Mouse (Mus musculus) neural tube, embryonic 12.5 days (tissue): ENCODE results near the gene Cdca7. TPM values are rescaled to one million over a fixed set of nuclear protein-coding genes. Genes with fewer than 3 reads are reported as not detected.
A peak's percentile ranks its signal among the peaks of the same experiment; 100 is the strongest.

Experiments
- ATAC-seq: fragments of 200-750 bp; cut with Nextera tagmentation; 2 replicates; pipeline ENCODE4 v1.8.0; 2017; ENCODE audit warnings: low read depth, mild to moderate bottlenecking, moderate TSS enrichment, moderate library complexity; ENCODE audit not compliant: low FRiP score
- H3K27ac ChIP-seq: fragments of 300-500 bp; sonication (generic); 2 replicates; pipeline ENCODE4 v1.5.1; 2016
- H3K27me3 ChIP-seq: fragments of 300-500 bp; sonication (generic); replicated peaks from 2 replicates; pipeline ENCODE4 v1.6.1; 2016; ENCODE audit warnings: mild to moderate bottlenecking
- H3K36me3 ChIP-seq: fragments of 300-500 bp; sonication (generic); 2 replicates; pipeline ENCODE4 v1.6.1; 2016; ENCODE audit warnings: mild to moderate bottlenecking
- H3K4me1 ChIP-seq: fragments of 300-500 bp; sonication (generic); 2 replicates; pipeline ENCODE4 v1.6.1; 2016
- H3K4me2 ChIP-seq: fragments of 300-500 bp; sonication (generic); replicated peaks from 2 replicates; pipeline ENCODE4 v1.6.1; 2016; ENCODE audit warnings: mild to moderate bottlenecking
- H3K4me3 ChIP-seq: fragments of 300-500 bp; sonication (generic); 2 replicates; pipeline ENCODE4 v1.5.1; 2016
- H3K9ac ChIP-seq: fragments of 300-500 bp; sonication (generic); 2 replicates; pipeline ENCODE4 v1.6.1; 2016; ENCODE audit warnings: mild to moderate bottlenecking
- H3K9me3 ChIP-seq: fragments of 300-500 bp; sonication (generic); 2 replicates; pipeline ENCODE4 v1.6.1; 2016; ENCODE audit warnings: mild to moderate bottlenecking
- WGBS: fragments of 180-500 bp; shearing (Covaris S2); methylation state at CpG from one replicate; pipeline ENCODE4 v1.1.7; 2016; 5-methylcytosine and 5-hydroxymethylcytosine counted together
- polyA plus RNA-seq: library from polyadenylated mRNA; unstranded; fragments of >200 nt; fragmentation: Nextera tagmentation; extraction: Ambion mirVana; gene quantifications from 2 replicates; pipeline ENCODE4 v1.2.1, GENCODE M21; 2016

Gene Cdca7
- polyA plus RNA-seq, 1 experiment from 2014 or later: 109 TPM

- H3K4me3 ChIP-seq: no peak overlapping the region
- WGBS: 89% methylated on average over 1 of the region's 1 CpGs
These were observed 8.4 kb upstream of the Cdca7 start for GRCm38 (mm10) chr2:72467604-72468003.

GRCm38 (mm10) chr2:72471415-72472070 lies 4.4 kb upstream of the Cdca7 start:
- H3K4me2 ChIP-seq: no peak overlapping the region
- H3K27me3 ChIP-seq: 0 out of 2 replicates have a peak, but pooled peaks cover 5% of the 10 kb centered on the region
- no peaks in the 10 kb centered on the region for H3K9me3 ChIP-seq
- no peak overlapping the region for H3K4me3 ChIP-seq
- 71% methylated on average over 16 of the region's 16 CpGs for WGBS
- no peaks in the 10 kb centered on the region for H3K36me3 ChIP-seq
- peaks cover 9% of the 10 kb centered on the region; the same call in 1 of the 2 replicates for H3K4me1 ChIP-seq
- no peak overlapping the region for H3K9ac ChIP-seq
- no peak for ATAC-seq
- H3K27ac ChIP-seq: no peak overlapping the region

More at GRCm38 (mm10) chr2:72467604-72468003, 8.4 kb upstream of the Cdca7 start:
- no peak overlapping the region for H3K4me2 ChIP-seq
- no peaks in the 10 kb centered on the region for H3K36me3 ChIP-seq
- no peak overlapping the region for H3K27ac ChIP-seq
- no peak for ATAC-seq
- no peaks in the 10 kb centered on the region for H3K4me1 ChIP-seq
- no peaks in the 10 kb centered on the region for H3K27me3 ChIP-seq
- no peak overlapping the region for H3K9ac ChIP-seq
- H3K9me3 ChIP-seq: no peaks in the 10 kb centered on the region

- 0 out of 2 replicates have a peak, but pooled peaks cover 5% of the 10 kb centered on the region for H3K27me3 ChIP-seq
- 12% methylated on average over 7 of the region's 7 CpGs for WGBS
- peak overlapping the region; percentile 77 for H3K4me2 ChIP-seq
- H3K36me3 ChIP-seq: no peaks in the 10 kb centered on the region
- no peak overlapping the region for H3K9ac ChIP-seq
- no peak for ATAC-seq
- no peak overlapping the region for H3K27ac ChIP-seq
- no peaks in the 10 kb centered on the region for H3K9me3 ChIP-seq
- H3K4me3 ChIP-seq: no peak overlapping the region
- H3K4me1 ChIP-seq: peaks cover 28% of the 10 kb centered on the region
These were observed 1.2 kb upstream of the Cdca7 start for GRCm38 (mm10) chr2:72474531-72475287.

GRCm38 (mm10) chr2:72475423-72475796 lies 549 bp upstream of the Cdca7 start:
- H3K4me2 ChIP-seq: peak overlapping the region; percentile 77
- H3K9me3 ChIP-seq: no peaks in the 10 kb centered on the region
- under 1% methylated on average over 7 of the region's 7 CpGs for WGBS
- H3K4me1 ChIP-seq: peaks cover 31% of the 10 kb centered on the region
- peak overlapping the region; percentile 84 for H3K4me3 ChIP-seq
- H3K9ac ChIP-seq: peak overlapping the region; percentile 75
- H3K27me3 ChIP-seq: 0 out of 2 replicates have a peak, but pooled peaks cover 5% of the 10 kb centered on the region
- H3K27ac ChIP-seq: no peak overlapping the region
- 0 out of 2 replicates have a peak, but pooled peaks cover 5% of the 10 kb centered on the region for H3K36me3 ChIP-seq
- ATAC-seq: no peak

- peaks cover 7% of the 10 kb centered on the region for H3K36me3 ChIP-seq
- WGBS: under 1% methylated on average over 53 of the region's 53 CpGs
- H3K4me2 ChIP-seq: peak overlapping the region; percentile 77
- ATAC-seq: peak; percentile 61
- peaks cover 31% of the 10 kb centered on the region for H3K4me1 ChIP-seq
- peak overlapping the region; percentile 84 for H3K4me3 ChIP-seq
- 0 out of 2 replicates have a peak overlapping the region, but pooled peaks have one; percentile 50 for H3K27ac ChIP-seq
- peak overlapping the region; percentile 75 for H3K9ac ChIP-seq
- H3K9me3 ChIP-seq: no peaks in the 10 kb centered on the region
- H3K27me3 ChIP-seq: 0 out of 2 replicates have a peak, but pooled peaks cover 5% of the 10 kb centered on the region
These were observed 690 bp downstream of the Cdca7 start for GRCm38 (mm10) chr2:72476486-72477211.

- no peak for ATAC-seq
- Histone ChIP-seq H3K27ac (no peak overlapping the region), H3K4me1 (peaks cover 31% of the 10 kb centered on the region), H3K9me3 (no peaks in the 10 kb centered on the region), H3K4me2 (peak overlapping the region; percentile 77), H3K36me3 (peaks cover 12% of the 10 kb centered on the region), H3K27me3 (0 out of 2 replicates have a peak, but pooled peaks cover 5% of the 10 kb centered on the region), H3K4me3 (peak overlapping the region; percentile 84), H3K9ac (peak overlapping the region; percentile 75)
- WGBS: 1% methylated on average over 11 of the region's 11 CpGs
These were observed 1.3 kb downstream of the Cdca7 start for GRCm38 (mm10) chr2:72477221-72477620.

- H3K9ac ChIP-seq: no peak overlapping the region
- no peak overlapping the region for H3K27ac ChIP-seq
- no peak for ATAC-seq
- H3K9me3 ChIP-seq: no peaks in the 10 kb centered on the region
- H3K36me3 ChIP-seq: peaks cover 21% of the 10 kb centered on the region
- WGBS: 73% methylated on average over 4 of the region's 4 CpGs
- 0 out of 2 replicates have a peak, but pooled peaks cover 5% of the 10 kb centered on the region for H3K27me3 ChIP-seq
- peak overlapping the region; percentile 77 for H3K4me2 ChIP-seq
- H3K4me3 ChIP-seq: no peak overlapping the region
- peaks cover 31% of the 10 kb centered on the region for H3K4me1 ChIP-seq
These were observed 2.2 kb downstream of the Cdca7 start for GRCm38 (mm10) chr2:72478176-72478575.

- no peak for ATAC-seq
- Histone ChIP-seq H3K4me3 (no peak overlapping the region), H3K4me1 (peaks cover 31% of the 10 kb centered on the region), H3K4me2 (peak overlapping the region; percentile 77; the same call in 1 of the 2 replicates), H3K27ac (no peak overlapping the region), H3K9me3 (no peaks in the 10 kb centered on the region), H3K9ac (no peak overlapping the region), H3K27me3 (no peaks in the 10 kb centered on the region), H3K36me3 (peaks cover 28% of the 10 kb centered on the region)
- WGBS: 56% methylated on average over 13 of the region's 13 CpGs
These were observed 3.0 kb downstream of the Cdca7 start for GRCm38 (mm10) chr2:72478921-72479320.

GRCm38 (mm10) chr2:72479818-72480217 lies 3.9 kb downstream of the Cdca7 start:
- Histone ChIP-seq H3K9ac (no peak overlapping the region), H3K27ac (no peak overlapping the region), H3K4me2 (no peak overlapping the region), H3K4me3 (no peak overlapping the region), H3K27me3 (no peaks in the 10 kb centered on the region), H3K4me1 (peaks cover 28% of the 10 kb centered on the region), H3K9me3 (no peaks in the 10 kb centered on the region), H3K36me3 (peaks cover 36% of the 10 kb centered on the region)
- no peak for ATAC-seq
- 88% methylated on average over 9 of the region's 9 CpGs for WGBS

GRCm38 (mm10) chr2:72491650-72492049 lies 15.7 kb downstream of the Cdca7 start:
- Histone ChIP-seq H3K4me2 (no peak overlapping the region), H3K9me3 (no peaks in the 10 kb centered on the region)

GRCm38 (mm10) chr2:72493039-72493438 lies 17.1 kb downstream of the Cdca7 start:
- Histone ChIP-seq H3K36me3 (no peaks in the 10 kb centered on the region), H3K9me3 (no peaks in the 10 kb centered on the region), H3K27me3 (peaks cover 5% of the 10 kb centered on the region; the same call in 1 of the 2 replicates), H3K4me2 (no peak overlapping the region), H3K27ac (no peak overlapping the region), H3K4me3 (no peak overlapping the region), H3K9ac (no peak overlapping the region), H3K4me1 (no peaks in the 10 kb centered on the region)
- WGBS: 62% methylated on average over 14 of the region's 14 CpGs
- no peak for ATAC-seq

More at GRCm38 (mm10) chr2:72491650-72492049, 15.7 kb downstream of the Cdca7 start:
- Histone ChIP-seq H3K27me3 (no peaks in the 10 kb centered on the region), H3K4me1 (no peaks in the 10 kb centered on the region), H3K36me3 (peaks cover 7% of the 10 kb centered on the region; the same call in 1 of the 2 replicates), H3K9ac (no peak overlapping the region), H3K4me3 (no peak overlapping the region), H3K27ac (no peak overlapping the region)
- WGBS: 50% methylated on average over 7 of the region's 7 CpGs
- ATAC-seq: no peak
